Mouse (Mus musculus) heart, embryonic 11.5 days (tissue): ENCODE results near the gene Sec23b. TPM values are rescaled to one million over a fixed set of nuclear protein-coding genes. Genes with fewer than 3 reads are reported as not detected.

ENCODE experiments used
- ATAC-seq: fragments of 200-750 bp; cut with Nextera tagmentation; replicated peaks from 2 replicates; pipeline ENCODE4 v1.8.0; 2017; ENCODE audit warnings: moderate library complexity; ENCODE audit not compliant: insufficient number of reproducible peaks, low FRiP score, low TSS enrichment
- H3K27ac ChIP-seq: fragments of 300-500 bp; sonication (generic); 2 replicates; pipeline ENCODE4 v1.5.1; 2014; ENCODE audit warnings: mild to moderate bottlenecking, low read depth, low read length
- H3K27me3 ChIP-seq: fragments of 300-500 bp; sonication (generic); 2 replicates; pipeline ENCODE4 v1.6.1; 2014; ENCODE audit warnings: mild to moderate bottlenecking, low read length, mixed read lengths; ENCODE audit not compliant: control insufficient read depth, insufficient read depth
- H3K36me3 ChIP-seq: fragments of 300-500 bp; sonication (generic); 2 replicates; pipeline ENCODE4 v1.6.1; 2014; ENCODE audit warnings: mild to moderate bottlenecking, low read length, moderate library complexity, mixed read lengths; ENCODE audit not compliant: control insufficient read depth, insufficient read depth
- H3K4me1 ChIP-seq: fragments of 300-500 bp; sonication (generic); 2 replicates; pipeline ENCODE4 v1.6.1; 2014; ENCODE audit warnings: low read length; ENCODE audit not compliant: control insufficient read depth, insufficient read depth
- H3K4me2 ChIP-seq: fragments of 300-500 bp; sonication (generic); 2 replicates; pipeline ENCODE4 v1.6.1; 2014; ENCODE audit warnings: mild to moderate bottlenecking, moderate library complexity
- H3K4me3 ChIP-seq: fragments of 300-500 bp; sonication (generic); 2 replicates; pipeline ENCODE4 v1.5.1; 2014; ENCODE audit warnings: low read depth, low read length
- H3K9ac ChIP-seq: fragments of 300-500 bp; sonication (generic); 2 replicates; pipeline ENCODE4 v1.6.1; 2014; ENCODE audit warnings: mild to moderate bottlenecking, low read depth, low read length, moderate library complexity
- H3K9me3 ChIP-seq: fragments of 300-500 bp; sonication (generic); replicated peaks from 2 replicates; pipeline ENCODE4 v1.6.1; 2016; ENCODE audit warnings: low read length; ENCODE audit not compliant: control insufficient read depth
- WGBS: fragments of 180-500 bp; shearing (Covaris S2); extraction: QIAGEN DNeasy Blood & Tissue Kit; methylation state at CpG from one replicate; pipeline ENCODE4 v1.1.7; 2014; ENCODE audit not compliant: insufficient replicate concordance; 5-methylcytosine and 5-hydroxymethylcytosine counted together
- polyA plus RNA-seq: library from polyadenylated mRNA; unstranded; fragments of >200 nt; fragmentation: Nextera tagmentation; extraction: Ambion mirVana; gene quantifications from 2 replicates; pipeline ENCODE4 v1.2.1, GENCODE M21; 2014

Gene Sec23b
- polyA plus RNA-seq, 1 experiment from 2014 or later: 51.4 TPM

GRCm38 (mm10) chr2:144543670-144544069 lies 12.4 kb upstream of the Sec23b start:
- 70% methylated on average over 6 of the region's 6 CpGs for WGBS
- Histone ChIP-seq H3K4me1 (no peaks in the 10 kb centered on the region), H3K36me3 (peaks cover 20% of the 10 kb centered on the region), H3K27ac (no peak overlapping the region), H3K27me3 (no peaks in the 10 kb centered on the region), H3K4me2 (no peak overlapping the region), H3K9me3 (no peaks in the 10 kb centered on the region), H3K4me3 (no peak overlapping the region), H3K9ac (no peak overlapping the region)
- no peak for ATAC-seq

- H3K9me3 ChIP-seq: no peaks in the 10 kb centered on the region
- H3K27ac ChIP-seq: no peak overlapping the region
- H3K9ac ChIP-seq: no peak overlapping the region
- WGBS: 73% methylated on average over 6 of the region's 6 CpGs
- no peak for ATAC-seq
- peaks cover 13% of the 10 kb centered on the region for H3K36me3 ChIP-seq
- no peaks in the 10 kb centered on the region for H3K27me3 ChIP-seq
- H3K4me2 ChIP-seq: no peak overlapping the region
- H3K4me1 ChIP-seq: no peaks in the 10 kb centered on the region
- no peak overlapping the region for H3K4me3 ChIP-seq
These were observed 11.4 kb upstream of the Sec23b start for GRCm38 (mm10) chr2:144544630-144545029.

GRCm38 (mm10) chr2:144545061-144545460 lies 11.0 kb upstream of the Sec23b start:
- Histone ChIP-seq H3K36me3 (peaks cover 9% of the 10 kb centered on the region), H3K27ac (no peak overlapping the region), H3K9me3 (no peaks in the 10 kb centered on the region), H3K9ac (no peak overlapping the region), H3K4me1 (no peaks in the 10 kb centered on the region), H3K4me2 (no peak overlapping the region), H3K27me3 (no peaks in the 10 kb centered on the region), H3K4me3 (no peak overlapping the region)
- ATAC-seq: no peak
- 84% methylated on average over 2 of the region's 2 CpGs for WGBS

GRCm38 (mm10) chr2:144545481-144545880 lies 10.5 kb upstream of the Sec23b start:
- no peak overlapping the region for H3K9ac ChIP-seq
- H3K4me3 ChIP-seq: no peak overlapping the region
- H3K27ac ChIP-seq: no peak overlapping the region
- peaks cover 8% of the 10 kb centered on the region for H3K36me3 ChIP-seq
- no peaks in the 10 kb centered on the region for H3K4me1 ChIP-seq
- no peak for ATAC-seq
- H3K27me3 ChIP-seq: no peaks in the 10 kb centered on the region
- no peaks in the 10 kb centered on the region for H3K9me3 ChIP-seq
- H3K4me2 ChIP-seq: no peak overlapping the region
- 45% methylated on average over 1 of the region's 1 CpGs for WGBS

- Histone ChIP-seq H3K9ac (no peak overlapping the region), H3K4me1 (no peaks in the 10 kb centered on the region), H3K27ac (no peak overlapping the region), H3K9me3 (no peaks in the 10 kb centered on the region), H3K4me3 (no peak overlapping the region), H3K4me2 (no peak overlapping the region), H3K27me3 (no peaks in the 10 kb centered on the region), H3K36me3 (peaks cover 8% of the 10 kb centered on the region)
- no peak for ATAC-seq
- 74% methylated on average over 4 of the region's 4 CpGs for WGBS
These were observed 8.5 kb upstream of the Sec23b start for GRCm38 (mm10) chr2:144547559-144547958.

- Histone ChIP-seq H3K4me1 (peaks cover 2% of the 10 kb centered on the region; the same call in 1 of the 2 replicates), H3K27me3 (no peaks in the 10 kb centered on the region), H3K9ac (peak within 1 kb of the TSS; percentile 88), H3K27ac (no peak within 1 kb of the TSS; the same call in 1 of the 2 replicates), H3K4me2 (peak within 1 kb of the TSS; percentile 66), H3K36me3 (no peaks in the 10 kb centered on the region; the same call in 1 of the 2 replicates), H3K4me3 (peak within 1 kb of the TSS; percentile 74), H3K9me3 (no peaks in the 10 kb centered on the region)
- ATAC-seq: peak; percentile 88
- WGBS: under 1% methylated on average over 17 of the region's 17 CpGs
These were observed 5.5 kb upstream of the Sec23b start, which contains the start of gene Rbbp9 for GRCm38 (mm10) chr2:144550529-144550928. Gene Rbbp9, minus strand, starts transcription at chr2:144550869.

- Histone ChIP-seq H3K4me3 (no peak overlapping the region), H3K27me3 (no peaks in the 10 kb centered on the region), H3K27ac (no peak overlapping the region), H3K36me3 (no peaks in the 10 kb centered on the region), H3K9me3 (no peaks in the 10 kb centered on the region), H3K9ac (no peak overlapping the region), H3K4me1 (peaks cover 6% of the 10 kb centered on the region; the same call in 1 of the 2 replicates), H3K4me2 (no peak overlapping the region)
- ATAC-seq: no peak
- WGBS: 89% methylated on average over 3 of the region's 3 CpGs
These were observed 2.1 kb upstream of the Sec23b start for GRCm38 (mm10) chr2:144553905-144554304.

GRCm38 (mm10) chr2:144555286-144555819 lies 676 bp upstream of the Sec23b start:
- peaks cover 6% of the 10 kb centered on the region; the same call in 1 of the 2 replicates for H3K4me1 ChIP-seq
- H3K27me3 ChIP-seq: no peaks in the 10 kb centered on the region
- H3K27ac ChIP-seq: peak overlapping the region; percentile 95
- WGBS: 2% methylated on average over 14 of the region's 14 CpGs
- no peaks in the 10 kb centered on the region for H3K9me3 ChIP-seq
- H3K4me3 ChIP-seq: peak overlapping the region; percentile 86
- peak overlapping the region; percentile 69 for H3K4me2 ChIP-seq
- no peaks in the 10 kb centered on the region; the same call in 1 of the 2 replicates for H3K36me3 ChIP-seq
- peak overlapping the region; percentile 87 for H3K9ac ChIP-seq
- ATAC-seq: no peak

- no peak for ATAC-seq
- Histone ChIP-seq H3K27me3 (no peaks in the 10 kb centered on the region), H3K27ac (no peak overlapping the region), H3K4me2 (no peak overlapping the region), H3K9ac (no peak overlapping the region), H3K4me1 (no peaks in the 10 kb centered on the region), H3K9me3 (no peaks in the 10 kb centered on the region), H3K36me3 (peaks cover 35% of the 10 kb centered on the region), H3K4me3 (no peak overlapping the region)
- WGBS: 75% methylated on average over 4 of the region's 4 CpGs
These were observed 32.7 kb downstream of the Sec23b start for GRCm38 (mm10) chr2:144588723-144589122.
